Mouse (Mus musculus) brain, embryonic 14.5 days (tissue): Measurements from ENCODE around the gene Pole2.

Experiments used
- CTCF ChIP-seq: fragments of 200-500 bp; IDR thresholded peaks from 2 replicates; pipeline ENCODE4 v1.5.1; 2012; ENCODE audit warnings: inconsistent platforms, mild to moderate bottlenecking, moderate library complexity, borderline replicate concordance; ENCODE audit not compliant: insufficient read depth, insufficient read length; ENCODE audit errors: extremely low read depth
- POLR2A ChIP-seq: fragments of 200-500 bp; IDR thresholded peaks from 2 replicates; pipeline ENCODE4 v1.6.1; 2012; ENCODE audit warnings: mild to moderate bottlenecking, inconsistent platforms, borderline replicate concordance; ENCODE audit not compliant: poor library complexity, insufficient read depth, insufficient read length, severe bottlenecking; ENCODE audit errors: extremely low read depth

- no peak for TF ChIP-seq CTCF
- TF ChIP-seq POLR2A, result no peak
These were observed 52.0 kb downstream of the Pole2 start for GRCm38 (mm10) chr12:69175975-69176374.
